Mouse (Mus musculus): Measurements from ENCODE around the gene Eif4a2.

- TF ChIP-seq CTCF (IDR thresholded peaks at IDR 0.05; ENCODE audit: low read depth) (no peak), EP300 (IDR thresholded peaks at IDR 0.05; ENCODE audit: low read depth) (no peak)
These were observed 7.1 kb upstream of the Eif4a2 start for GRCm38 (mm10) chr16:23100099-23100575.
